Mouse (Mus musculus) activated CD4-positive, CD25-positive, alpha-beta regulatory T cell, adult 4 months (primary cell): ENCODE data around the gene S100a14. TPM values are rescaled to one million over a fixed set of nuclear protein-coding genes. Genes with fewer than 3 reads are reported as not detected.

ENCODE experiments used
- ATAC-seq: one replicate; pipeline ENCODE4 v1.8.0; 2017
- polyA plus RNA-seq, 2 experiments: library from polyadenylated mRNA; unstranded; fragments of 100-300 nt; shearing (Covaris generic); gene quantifications; one replicate each; pipeline ENCODE4 v1.2.1; 2017

S100a14 gene
- polyA plus RNA-seq, 2 experiments from 2014 or later: 0.47 TPM; not detected in 1

DNA sequence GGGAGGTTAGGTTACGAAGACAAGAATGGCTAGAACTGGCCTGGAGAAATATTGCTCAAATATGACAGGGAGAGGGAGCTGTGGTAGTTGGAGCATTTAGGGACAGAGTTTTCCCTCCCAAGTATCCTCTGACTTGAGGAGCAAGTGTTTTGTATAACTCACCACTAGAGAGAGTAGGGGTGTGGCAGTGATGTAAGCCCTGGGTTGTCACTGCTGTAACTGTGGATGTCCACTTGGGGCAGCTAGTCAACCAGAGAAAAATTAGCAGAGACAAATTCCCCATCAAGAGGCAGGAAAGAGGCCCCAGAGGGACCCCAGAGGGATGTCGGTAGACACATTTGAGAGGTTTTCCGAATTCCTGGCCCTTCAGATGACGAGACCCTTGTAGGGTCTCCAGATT, 1.2 kb upstream of the S100a14 start:
- peak; percentile 75 for ATAC-seq

DNA sequence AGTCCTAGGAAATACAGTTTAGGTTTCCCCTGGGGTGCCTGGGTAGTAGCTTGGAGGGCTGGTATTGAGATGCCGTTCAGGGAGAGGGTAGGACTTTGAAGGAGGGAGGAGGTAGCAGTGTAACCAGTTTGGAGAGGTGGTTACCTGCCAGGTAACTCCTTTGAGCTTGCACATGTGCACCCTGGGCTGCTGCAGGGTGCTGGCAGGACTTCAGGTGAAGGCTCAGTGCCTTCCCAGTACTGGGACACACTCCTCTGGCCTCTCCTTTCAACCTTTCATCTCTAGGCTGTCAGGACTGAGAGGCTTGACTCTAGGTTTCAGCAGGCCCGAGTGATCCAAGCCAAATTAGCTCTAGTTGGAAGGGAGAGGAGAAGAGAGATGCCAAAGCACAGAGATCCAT, 580 bp upstream of the S100a14 start:
- ATAC-seq: no peak

DNA sequence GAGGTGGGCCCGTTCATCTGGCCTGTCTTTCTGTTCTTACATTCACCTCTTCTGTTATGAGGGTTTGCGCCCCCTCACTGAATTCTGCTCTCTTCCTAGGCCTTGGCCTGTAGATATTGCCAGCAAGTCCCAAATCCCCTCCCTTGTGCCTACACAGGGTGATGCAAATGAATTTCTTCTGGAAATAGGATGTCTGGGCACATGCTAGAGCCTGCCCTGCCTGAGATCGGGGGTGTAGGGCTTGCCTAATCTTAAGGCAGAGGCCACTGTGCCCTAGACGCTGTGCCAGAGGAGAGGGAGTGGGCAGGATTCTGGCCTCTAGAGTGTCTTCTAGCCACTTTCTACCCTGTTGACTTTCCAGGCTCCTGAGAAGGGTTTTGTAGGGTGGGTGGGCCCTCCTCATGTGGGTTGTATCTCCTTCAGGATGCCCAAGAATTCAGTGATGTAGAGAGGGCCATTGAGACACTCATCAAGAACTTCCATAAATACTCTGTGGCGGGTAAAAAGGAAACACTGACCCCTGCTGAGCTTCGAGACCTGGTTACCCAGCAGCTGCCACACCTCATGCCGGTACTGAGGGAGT, 726 bp downstream of the S100a14 start:
- no peak for ATAC-seq

DNA sequence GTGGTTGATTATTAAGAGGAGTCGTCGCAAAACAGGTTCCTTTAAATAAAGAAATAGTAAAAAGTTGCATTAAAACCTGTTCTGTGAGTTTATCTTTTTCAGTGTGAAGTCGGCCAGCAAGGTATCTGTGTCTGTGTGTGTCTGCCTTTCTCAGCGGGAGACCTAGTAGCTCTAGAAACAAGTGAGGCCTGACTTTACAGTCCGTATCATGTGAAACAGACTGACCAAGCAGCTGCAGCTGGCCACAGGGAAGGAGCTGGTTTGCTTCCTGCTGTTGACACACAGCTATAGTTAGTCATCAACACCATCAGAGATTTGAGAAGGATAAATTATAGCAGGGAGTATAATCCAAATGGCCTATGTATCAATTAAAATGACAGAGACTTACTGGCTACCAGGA, 5.1 kb downstream of the S100a14 start:
- no peak for ATAC-seq

DNA sequence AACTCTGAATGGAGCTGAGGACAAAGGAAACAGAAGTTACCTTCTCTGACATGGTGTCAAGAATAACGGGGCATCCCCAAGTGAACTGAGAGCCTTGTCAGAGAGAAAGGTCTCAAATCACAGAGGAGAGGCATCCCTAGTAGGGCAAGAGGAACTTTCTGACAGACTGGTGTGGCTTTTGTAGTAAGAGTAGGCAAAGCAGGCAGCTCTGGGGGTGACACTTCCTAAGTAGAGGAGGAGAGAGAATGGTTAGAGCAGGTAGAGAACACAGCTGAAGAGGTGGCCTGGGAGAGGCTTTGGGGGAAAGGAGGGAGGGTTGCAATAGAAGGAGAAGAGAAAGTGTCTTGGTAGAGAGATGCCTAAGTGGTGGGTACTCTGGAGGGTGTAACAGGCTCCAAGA, 8.8 kb downstream of the S100a14 start:
- ATAC-seq: no peak

DNA sequence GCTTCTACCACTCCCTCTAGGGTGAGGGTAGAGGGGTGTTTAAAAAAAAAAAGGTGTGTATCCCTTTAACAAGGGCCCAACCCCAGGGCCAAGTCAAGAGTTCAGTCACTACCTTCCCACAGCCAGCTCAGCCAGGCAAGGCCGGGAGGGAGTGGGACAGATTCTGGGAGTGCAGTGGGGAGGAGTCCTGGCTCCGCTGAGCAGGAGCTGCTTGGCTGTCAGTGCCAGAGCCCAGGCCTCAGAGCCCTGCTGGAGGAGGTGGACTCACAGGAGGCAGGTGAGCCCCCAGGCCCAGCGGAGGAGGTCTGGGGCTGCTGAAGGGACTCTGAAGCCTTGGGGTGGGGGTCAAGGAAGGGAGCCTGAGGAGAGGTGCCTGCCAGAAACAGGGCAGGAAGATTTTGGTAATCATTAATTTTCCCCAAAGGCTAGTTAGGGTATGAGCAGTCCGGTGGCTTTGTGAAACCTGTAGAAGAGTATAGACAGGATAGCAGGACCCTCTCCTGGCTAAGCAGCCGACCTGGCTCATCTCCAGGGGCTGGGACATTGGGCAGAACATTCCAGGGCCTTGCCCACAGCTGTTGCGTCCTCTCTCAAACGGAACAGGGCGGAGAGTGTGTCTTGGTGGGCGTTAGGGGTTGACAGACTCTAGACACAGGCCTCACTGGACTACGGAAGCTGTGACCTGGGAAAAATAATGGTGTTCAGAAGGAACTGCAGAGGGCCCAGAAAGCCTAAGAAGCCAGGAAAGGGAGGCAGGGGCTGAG, 10.7 kb downstream of the S100a14 start, which contains the start of gene S100a16:
TSS of gene S100a16 (plus strand) at position 114 of the 764 bp plus-strand sequence.
- ATAC-seq: no peak

DNA sequence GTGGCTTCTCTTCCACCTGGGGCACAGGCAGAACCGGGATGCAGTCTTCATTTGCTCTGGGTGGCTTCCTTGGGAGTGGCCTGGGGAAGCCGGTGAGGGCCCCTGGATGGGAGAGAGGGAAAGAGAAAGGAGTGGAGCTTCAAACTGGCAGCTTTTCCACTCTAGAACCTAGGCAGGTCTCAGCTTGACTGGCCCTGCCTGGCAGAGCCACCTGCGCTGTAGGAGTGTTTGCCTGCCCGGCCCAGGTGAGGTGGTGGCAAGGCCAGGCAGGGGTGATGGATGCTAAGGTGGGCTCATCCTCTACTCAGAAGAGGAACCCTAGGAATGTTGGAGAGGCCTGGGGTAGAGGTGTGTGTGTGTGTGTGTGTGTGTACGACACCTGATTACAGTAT, 11.2 kb downstream of the S100a14 start:
- no peak for ATAC-seq

DNA sequence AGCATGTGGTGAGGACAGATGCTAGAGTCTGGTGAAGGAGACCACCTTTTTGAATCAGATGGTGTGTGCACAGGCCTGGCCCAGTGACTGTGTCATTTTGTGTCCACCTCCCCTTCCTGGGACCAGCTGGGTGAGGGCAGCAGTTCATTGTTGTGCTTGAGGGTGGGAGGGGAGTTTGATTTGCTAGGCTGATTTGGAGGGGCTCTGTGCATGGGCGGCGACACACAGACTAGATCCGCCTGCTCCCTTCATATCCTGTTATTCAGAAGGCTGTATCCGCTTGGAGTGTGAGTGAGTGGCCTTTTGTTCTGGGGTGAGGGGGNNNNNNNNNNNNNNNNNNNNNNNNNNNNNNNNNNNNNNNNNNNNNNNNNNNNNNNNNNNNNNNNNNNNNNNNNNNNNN, 14.2 kb downstream of the S100a14 start:
- no peak for ATAC-seq

DNA sequence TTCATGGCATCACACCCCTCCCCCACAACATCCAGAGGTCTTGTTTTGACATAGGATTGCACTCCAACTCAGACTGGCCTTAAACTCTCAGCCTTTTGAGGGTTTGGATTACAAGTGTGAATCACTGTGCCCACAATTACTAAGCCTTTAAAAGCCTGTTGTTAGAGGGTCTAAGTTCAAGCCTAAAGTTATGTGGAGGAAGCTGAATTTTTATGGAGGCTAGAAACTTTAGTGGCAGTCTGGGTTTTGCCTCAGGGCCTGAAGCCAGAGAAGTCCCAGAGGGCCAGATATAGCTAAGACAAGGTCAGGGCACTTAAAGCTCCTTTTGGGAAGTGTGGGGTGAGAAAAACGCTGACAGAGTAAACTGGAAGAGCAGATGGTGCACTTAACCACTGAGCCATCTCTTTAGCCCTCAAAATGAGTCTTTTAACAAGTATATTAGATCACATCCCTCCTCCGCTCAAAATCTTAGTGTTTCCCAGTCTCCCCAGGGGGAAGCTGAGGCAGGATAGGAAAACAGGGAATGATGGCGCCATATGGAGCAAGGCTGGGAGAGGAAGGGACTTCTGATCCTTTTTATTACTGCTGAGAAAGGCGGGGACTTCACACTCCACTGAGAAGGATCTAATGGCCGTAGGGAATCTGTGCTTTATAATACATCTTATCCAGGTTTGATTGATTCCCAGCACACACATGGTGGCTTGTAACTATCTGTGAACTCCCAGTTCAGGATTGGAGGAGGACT, 23.2 kb downstream of the S100a14 start:
- no peak for ATAC-seq

DNA sequence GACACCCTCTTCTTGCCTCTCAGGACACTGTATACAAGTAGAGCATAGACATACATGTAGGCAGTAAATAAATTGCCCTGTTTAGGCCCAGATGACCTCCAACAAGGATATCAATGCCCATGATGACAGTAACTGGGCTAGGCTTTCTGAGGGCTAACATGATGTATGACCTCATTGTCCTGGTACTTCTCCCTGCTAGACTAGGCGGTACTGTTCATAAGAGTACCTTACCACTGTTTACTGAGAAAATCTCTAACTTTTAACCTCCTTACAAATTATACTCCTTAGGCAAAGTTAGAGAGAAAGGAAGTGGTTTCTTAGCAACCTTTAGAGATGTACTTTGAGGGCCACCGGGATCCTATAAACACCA, 23.8 kb downstream of the S100a14 start:
- ATAC-seq: no peak

DNA sequence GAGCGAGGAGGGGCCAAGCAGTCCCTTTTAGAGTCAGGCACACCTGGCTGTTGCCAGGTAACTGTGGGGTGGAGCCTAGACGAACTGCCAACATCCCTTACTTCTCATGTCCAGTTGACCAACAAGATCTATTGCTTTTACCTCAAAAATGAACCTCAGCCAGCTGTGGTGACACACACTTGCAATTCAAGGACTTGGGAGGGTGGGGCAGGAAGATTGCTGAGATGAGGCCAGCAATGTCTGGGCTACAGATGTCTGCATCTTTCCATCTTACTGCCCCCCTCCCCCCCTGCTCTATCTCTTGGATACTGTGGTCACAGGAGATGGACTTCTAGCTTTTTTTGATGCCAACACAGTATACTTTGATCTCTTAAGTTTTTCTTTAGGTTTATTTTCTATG, 25.6 kb downstream of the S100a14 start:
- ATAC-seq: no peak

DNA sequence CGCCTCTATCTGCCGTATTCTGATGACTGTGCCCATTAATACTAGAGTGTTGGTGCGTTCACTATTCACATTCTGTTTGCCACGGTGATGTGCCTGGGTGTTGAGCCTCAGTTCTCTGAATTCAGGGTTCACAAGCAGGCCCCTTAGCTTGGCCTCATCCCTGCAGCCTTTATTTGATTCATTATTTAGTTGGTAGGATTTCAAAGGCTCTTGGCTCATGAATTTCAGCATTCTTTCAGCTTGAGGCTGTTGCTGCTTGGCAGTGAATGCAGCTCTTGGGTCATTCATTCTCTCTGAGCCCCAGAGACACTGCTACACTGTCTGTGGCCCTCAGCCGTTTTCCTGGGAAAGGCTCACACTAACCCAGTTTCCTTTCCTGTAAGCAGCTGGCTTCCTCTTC, 29.3 kb downstream of the S100a14 start:
- no peak for ATAC-seq

DNA sequence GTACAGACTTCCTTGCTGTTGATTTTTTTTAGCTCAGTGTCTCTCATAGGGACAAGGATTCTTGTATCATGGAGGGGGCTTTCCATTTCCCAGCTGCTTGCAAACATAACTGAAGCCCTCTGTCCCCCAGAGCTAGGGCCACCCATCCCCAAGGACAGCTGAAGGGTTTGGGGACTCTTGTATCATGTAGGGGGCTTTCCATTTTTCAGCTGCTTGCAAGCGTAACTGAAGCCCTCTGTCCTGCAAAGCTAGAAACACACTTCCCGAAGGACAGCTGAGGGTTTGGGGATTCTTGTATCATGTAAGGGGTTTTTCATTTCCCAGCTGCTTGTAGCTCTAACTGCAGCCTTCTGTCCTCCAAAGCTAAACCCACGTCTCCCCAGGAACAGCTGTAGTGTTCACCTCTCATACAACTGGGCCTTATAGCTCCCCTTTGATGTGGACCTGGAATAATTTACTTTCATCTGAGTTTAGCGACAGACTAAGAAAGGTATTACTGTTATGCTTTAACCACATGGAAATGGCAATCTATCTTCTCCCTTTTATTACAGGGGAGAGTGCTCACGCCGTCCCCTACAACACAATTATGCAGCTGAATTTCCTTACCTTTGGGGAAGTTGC, 33.5 kb downstream of the S100a14 start, which contains the start of gene S100a3:
TSS of gene S100a3 (plus strand) at position 571 of the 621 bp plus-strand sequence.
- no peak for ATAC-seq

DNA sequence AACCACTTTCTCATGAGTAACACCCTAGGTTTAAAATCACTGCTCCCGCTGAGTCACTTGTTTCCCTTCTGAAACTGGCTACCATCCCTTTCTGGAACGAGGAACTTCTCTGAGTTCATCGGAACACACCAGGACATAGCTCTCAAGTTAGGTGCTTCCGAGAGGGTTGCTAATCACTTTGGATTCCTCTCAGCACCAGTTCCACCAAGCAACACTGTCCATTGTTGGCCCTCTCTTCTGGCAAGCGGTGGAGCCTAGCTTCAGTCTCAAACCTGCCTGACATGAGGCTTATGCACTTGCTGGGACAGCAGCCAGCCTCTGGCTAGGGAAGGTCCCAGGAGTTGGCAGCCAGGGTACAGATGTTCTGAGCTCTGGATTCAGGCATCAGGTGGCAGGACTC, 48.0 kb downstream of the S100a14 start:
- ATAC-seq: no peak

DNA sequence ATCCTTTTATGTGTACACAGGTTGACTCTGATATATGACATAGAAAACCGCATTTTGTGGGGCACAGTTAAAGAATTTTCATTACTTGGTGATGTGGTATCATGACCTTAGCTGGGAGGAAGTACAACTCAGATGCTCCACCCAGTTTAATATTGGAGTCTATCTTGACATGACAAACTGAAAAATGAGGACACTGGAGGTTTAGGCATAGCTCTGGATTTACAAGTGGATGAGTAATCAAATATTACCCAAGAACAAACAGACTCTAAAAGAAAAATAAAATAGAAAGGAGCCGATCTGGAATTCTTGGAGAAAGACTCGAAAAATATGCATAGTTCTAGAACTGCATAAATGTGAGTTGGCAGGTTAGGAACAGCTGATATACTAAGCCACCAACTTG, 48.7 kb downstream of the S100a14 start:
- no peak for ATAC-seq

DNA sequence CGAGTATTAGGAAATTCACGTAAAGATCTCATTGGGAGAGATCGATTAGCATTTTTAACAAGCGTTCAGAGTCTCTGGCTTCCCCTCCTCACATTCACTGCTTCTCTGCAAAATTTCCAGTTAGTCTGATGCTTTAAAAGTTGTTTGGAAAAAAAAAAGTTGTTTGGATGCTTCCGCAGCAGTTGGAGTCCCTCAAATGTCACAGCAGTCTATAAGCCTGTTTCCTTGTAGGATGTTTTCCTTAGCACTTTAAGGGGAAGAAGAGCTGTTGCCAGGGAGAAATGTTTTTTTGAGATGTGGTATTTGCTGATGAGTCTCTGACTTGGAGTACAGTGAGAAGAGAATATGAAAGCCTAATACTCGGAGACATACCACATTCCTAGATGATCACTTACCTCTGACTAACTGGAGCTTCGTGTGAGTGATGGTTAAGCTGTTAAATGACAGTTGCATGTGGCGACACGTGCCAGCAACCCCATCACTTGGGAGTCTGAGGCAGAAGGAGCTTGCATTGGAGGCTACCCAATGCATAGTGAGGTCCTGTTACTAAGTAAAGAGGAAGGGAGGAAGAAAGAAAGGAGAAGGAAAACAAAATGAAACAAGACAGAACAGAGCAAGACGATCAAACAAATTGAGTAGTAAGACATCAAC, 49.8 kb downstream of the S100a14 start:
- no peak for ATAC-seq

Other genes with a start within 250 kb of the S100a14 start
- 10 to 100 TPM; 20.3 to 21.3 TPM for gene Gatad2b, start 233.7 kb upstream of the S100a14 start, polyA plus RNA-seq
- under 1 TPM in 1 of 2 experiments, not detected in 1; 0.21 TPM for gene Slc27a3, start 136.9 kb upstream of the S100a14 start, polyA plus RNA-seq
- gene Ints3, start 93.2 kb upstream of the S100a14 start, polyA plus RNA-seq: 10 to 100 TPM; 13.8 to 17.2 TPM
- not detected for gene Npr1, start 61.0 kb upstream of the S100a14 start, polyA plus RNA-seq
- gene Ilf2, start 50.7 kb upstream of the S100a14 start, polyA plus RNA-seq: 100 to 1,000 TPM in 1 of 2 experiments, 10 to 100 TPM in 1; 99.7 to 101 TPM
- gene Snapin, start 35.8 kb upstream of the S100a14 start, polyA plus RNA-seq: 10 to 100 TPM; 48.3 to 56.3 TPM
- gene Chtop, start 17.4 kb upstream of the S100a14 start, polyA plus RNA-seq: 10 to 100 TPM; 43.5 to 67.8 TPM
- 1 to 10 TPM; 5.6 to 6.6 TPM for gene S100a1, start 12.5 kb upstream of the S100a14 start, polyA plus RNA-seq
- 100 to 1,000 TPM; 235 to 298 TPM for gene S100a13, start 12.4 kb upstream of the S100a14 start, polyA plus RNA-seq
- gene S100a16, start 10.4 kb downstream of the S100a14 start, polyA plus RNA-seq: not detected
- 1 to 10 TPM; 2.6 to 3.2 TPM for gene S100a3, start 33.7 kb downstream of the S100a14 start, polyA plus RNA-seq
- gene S100a2, start 63.4 kb downstream of the S100a14 start, polyA plus RNA-seq: not detected
- gene Gm42674, start 75.0 kb downstream of the S100a14 start, polyA plus RNA-seq: not detected
- 100 to 1,000 TPM; 152 to 248 TPM for gene S100a4, start 76.9 kb downstream of the S100a14 start, polyA plus RNA-seq
- gene S100a5, start 81.7 kb downstream of the S100a14 start, polyA plus RNA-seq: not detected
- gene S100a6, start 86.0 kb downstream of the S100a14 start, polyA plus RNA-seq: 100 to 1,000 TPM; 548 to 785 TPM
- not detected for gene S100a7a, start 127.2 kb downstream of the S100a14 start, polyA plus RNA-seq
- gene S100a8, start 142.1 kb downstream of the S100a14 start, polyA plus RNA-seq: 1 to 10 TPM in 1 of 2 experiments, not detected in 1; 1.8 TPM
- 1 to 10 TPM in 1 of 2 experiments, not detected in 1; 1.3 TPM for gene S100a9, start 168.9 kb downstream of the S100a14 start, polyA plus RNA-seq
- not detected for gene Pglyrp4, start 200.1 kb downstream of the S100a14 start, polyA plus RNA-seq